Mouse (Mus musculus): ENCODE results near the gene Dad1. TPM values are rescaled to one million over a fixed set of nuclear protein-coding genes. Genes with fewer than 3 reads are reported as not detected.

Gene Dad1
- polyA plus RNA-seq, 1 experiment from 2014 or later: 382 TPM

- Histone ChIP-seq H3K27me3 (ENCODE audit: insufficient read depth, low read length) (no peaks in the 10 kb centered on the region), H3K9me3 (ENCODE audit: low read depth, low read length) (no peaks in the 10 kb centered on the region), H3K36me3 (ENCODE audit: insufficient read depth) (no peaks in the 10 kb centered on the region), H3K4me1 (ENCODE audit: insufficient read depth) (peaks cover 14% of the 10 kb centered on the region; the same call in 1 of the 2 replicates), H3K4me3 (ENCODE audit: low read depth, low read length) (no peak overlapping the region), H3K4me2 (no peak overlapping the region), H3K9ac (no peak overlapping the region), H3K27ac (ENCODE audit: low read depth) (no peak overlapping the region)
- TF ChIP-seq CTCF (IDR thresholded peaks at IDR 0.05; ENCODE audit: low read depth): no peak
- ATAC-seq (ENCODE audit: insufficient read depth) (no peak), DNase-seq (no peak)
- 88% methylated on average over 6 of the region's 6 CpGs for WGBS
Observed at GRCm38 (mm10) chr14:54203207-54203606, 50.7 kb downstream of the Dad1 start.

- TF ChIP-seq CTCF (IDR thresholded peaks at IDR 0.05; ENCODE audit: low read depth): no peak
- H3K27ac ChIP-seq (ENCODE audit: low read depth): no peak overlapping the region
- no peaks in the 10 kb centered on the region for H3K27me3 ChIP-seq (ENCODE audit: insufficient read depth, low read length)
- no peak overlapping the region for H3K4me3 ChIP-seq (ENCODE audit: low read depth, low read length)
- H3K4me1 ChIP-seq (ENCODE audit: insufficient read depth): peaks cover 6% of the 10 kb centered on the region
- H3K9ac ChIP-seq: no peak overlapping the region
- ATAC-seq (ENCODE audit: insufficient read depth) (no peak), DNase-seq (no peak)
- 47% methylated on average over 8 of the region's 8 CpGs for WGBS
- H3K36me3 ChIP-seq (ENCODE audit: insufficient read depth): no peaks in the 10 kb centered on the region
- no peaks in the 10 kb centered on the region for H3K9me3 ChIP-seq (ENCODE audit: low read depth, low read length)
- no peak overlapping the region for H3K4me2 ChIP-seq
Observed at GRCm38 (mm10) chr14:54200363-54200762, 53.5 kb downstream of the Dad1 start.

GRCm38 (mm10) chr14:54199662-54200061 is 54.2 kb downstream of the Dad1 start:
- Histone ChIP-seq H3K9me3 (ENCODE audit: low read depth, low read length) (no peaks in the 10 kb centered on the region), H3K4me3 (ENCODE audit: low read depth, low read length) (no peak overlapping the region), H3K4me1 (ENCODE audit: insufficient read depth) (peaks cover 11% of the 10 kb centered on the region), H3K4me2 (no peak overlapping the region), H3K36me3 (ENCODE audit: insufficient read depth) (no peaks in the 10 kb centered on the region), H3K9ac (no peak overlapping the region), H3K27me3 (ENCODE audit: insufficient read depth, low read length) (no peaks in the 10 kb centered on the region), H3K27ac (ENCODE audit: low read depth) (no peak overlapping the region)
- WGBS: 65% methylated on average over 8 of the region's 8 CpGs
- no peak for TF ChIP-seq CTCF (IDR thresholded peaks at IDR 0.05; ENCODE audit: low read depth)
- DNase-seq (no peak), ATAC-seq (ENCODE audit: insufficient read depth) (no peak)

- H3K4me2 ChIP-seq: no peak overlapping the region
- no peaks in the 10 kb centered on the region for H3K9me3 ChIP-seq (ENCODE audit: low read depth, low read length)
- H3K9ac ChIP-seq: no peak overlapping the region
- H3K4me1 ChIP-seq (ENCODE audit: insufficient read depth): peaks cover 16% of the 10 kb centered on the region
- no peak overlapping the region for H3K4me3 ChIP-seq (ENCODE audit: low read depth, low read length)
- H3K27me3 ChIP-seq (ENCODE audit: insufficient read depth, low read length): no peaks in the 10 kb centered on the region
- H3K27ac ChIP-seq (ENCODE audit: low read depth): no peak overlapping the region
- ATAC-seq (ENCODE audit: insufficient read depth) (no peak), DNase-seq (no peak)
- WGBS: 55% methylated on average over 3 of the region's 3 CpGs
- no peak for TF ChIP-seq CTCF (IDR thresholded peaks at IDR 0.05; ENCODE audit: low read depth)
- no peaks in the 10 kb centered on the region for H3K36me3 ChIP-seq (ENCODE audit: insufficient read depth)
Observed at GRCm38 (mm10) chr14:54197740-54198139, 56.2 kb downstream of the Dad1 start.

- no peak for TF ChIP-seq CTCF (IDR thresholded peaks at IDR 0.05; ENCODE audit: low read depth)
- Histone ChIP-seq H3K4me3 (ENCODE audit: low read depth, low read length) (no peak overlapping the region), H3K9me3 (ENCODE audit: low read depth, low read length) (no peaks in the 10 kb centered on the region), H3K4me1 (ENCODE audit: insufficient read depth) (peaks cover 16% of the 10 kb centered on the region), H3K36me3 (ENCODE audit: insufficient read depth) (no peaks in the 10 kb centered on the region), H3K27me3 (ENCODE audit: insufficient read depth, low read length) (no peaks in the 10 kb centered on the region), H3K9ac (no peak overlapping the region), H3K27ac (ENCODE audit: low read depth) (no peak overlapping the region), H3K4me2 (no peak overlapping the region)
- no peak for DNase-seq
- 78% methylated on average over 6 of the region's 6 CpGs for WGBS
- ATAC-seq (ENCODE audit: insufficient read depth): no peak
Observed at GRCm38 (mm10) chr14:54195838-54196423, 58.0 kb downstream of the Dad1 start.

- WGBS: 65% methylated on average over 9 of the region's 9 CpGs
- no peak overlapping the region for H3K4me3 ChIP-seq (ENCODE audit: low read depth, low read length)
- ATAC-seq (ENCODE audit: insufficient read depth) (no peak), DNase-seq (no peak)
- no peak for TF ChIP-seq CTCF (IDR thresholded peaks at IDR 0.05; ENCODE audit: low read depth)
- H3K36me3 ChIP-seq (ENCODE audit: insufficient read depth): no peaks in the 10 kb centered on the region
- no peaks in the 10 kb centered on the region for H3K9me3 ChIP-seq (ENCODE audit: low read depth, low read length)
- H3K4me1 ChIP-seq (ENCODE audit: insufficient read depth): peaks cover 16% of the 10 kb centered on the region
- H3K27ac ChIP-seq (ENCODE audit: low read depth): peak overlapping the region; percentile 52; the same call in 1 of the 2 replicates
- H3K9ac ChIP-seq: no peak overlapping the region
- H3K4me2 ChIP-seq: no peak overlapping the region
- H3K27me3 ChIP-seq (ENCODE audit: insufficient read depth, low read length): no peaks in the 10 kb centered on the region
Observed at GRCm38 (mm10) chr14:54193354-54194133, 60.4 kb downstream of the Dad1 start.

- TF ChIP-seq CTCF (IDR thresholded peaks at IDR 0.05; ENCODE audit: low read depth): no peak
- no peak overlapping the region for H3K4me2 ChIP-seq
- no peak overlapping the region for H3K27ac ChIP-seq (ENCODE audit: low read depth)
- H3K9ac ChIP-seq: no peak overlapping the region
- no peaks in the 10 kb centered on the region for H3K9me3 ChIP-seq (ENCODE audit: low read depth, low read length)
- H3K36me3 ChIP-seq (ENCODE audit: insufficient read depth): no peaks in the 10 kb centered on the region
- no peaks in the 10 kb centered on the region for H3K27me3 ChIP-seq (ENCODE audit: insufficient read depth, low read length)
- H3K4me3 ChIP-seq (ENCODE audit: low read depth, low read length): no peak overlapping the region
- H3K4me1 ChIP-seq (ENCODE audit: insufficient read depth): peaks cover 16% of the 10 kb centered on the region
- WGBS: 44% methylated on average over 3 of the region's 3 CpGs
- ATAC-seq (ENCODE audit: insufficient read depth): peak; percentile 90
- DNase-seq: peak; percentile 82
Observed at GRCm38 (mm10) chr14:54192462-54192847, 61.4 kb downstream of the Dad1 start.
